Mouse (Mus musculus): ENCODE measurements around the gene Tmem60. TPM values are rescaled to one million over a fixed set of nuclear protein-coding genes. Genes with fewer than 3 reads are reported as not detected.

Tmem60 gene
- polyA plus RNA-seq, 1 experiment from 2014 or later, result 68.8 TPM

GRCm38 (mm10) chr5:20873146-20873545 lies 8.8 kb upstream of the Tmem60 start:
- WGBS, result 76% methylated on average over 1 of the region's 1 CpGs
- no peak overlapping the region for H3K9ac ChIP-seq

DNA sequence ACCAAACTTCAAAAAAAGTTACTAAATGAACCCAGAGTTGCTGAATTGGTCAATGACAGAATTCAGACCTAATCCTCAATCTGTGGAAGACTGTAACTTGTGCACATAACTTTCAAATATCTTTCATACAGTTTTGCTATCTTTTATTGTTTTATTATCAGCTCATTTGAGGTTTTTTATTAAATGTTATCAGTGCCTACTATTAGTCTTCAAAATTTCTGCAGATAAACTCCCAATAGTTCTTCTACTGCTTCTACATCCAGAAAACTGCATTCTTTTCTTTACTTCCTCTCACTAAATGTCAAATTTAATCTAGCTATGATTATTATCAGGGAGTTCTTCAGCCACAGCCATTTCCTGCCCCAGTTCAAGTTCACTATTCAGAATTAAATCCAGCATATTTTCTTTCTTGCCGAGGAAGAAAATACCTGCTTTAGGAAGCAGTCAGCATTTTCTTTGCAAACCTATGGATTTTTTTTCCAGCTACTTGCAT lies 5.0 kb upstream of the Tmem60 start:
- H3K27ac ChIP-seq, result no peak overlapping the region
- H3K9ac ChIP-seq, result no peak overlapping the region
- H3K4me3 ChIP-seq, result no peak overlapping the region
- 80% methylated on average over 1 of the region's 1 CpGs for WGBS
- peaks cover 13% of the 10 kb centered on the region for H3K4me1 ChIP-seq (replicated peaks)
- H3K9me3 ChIP-seq, result no peaks in the 10 kb centered on the region
- ATAC-seq (ENCODE audit: low FRiP score), result no peak
- H3K4me2 ChIP-seq, result no peak overlapping the region
- no peaks in the 10 kb centered on the region for H3K27me3 ChIP-seq
- H3K36me3 ChIP-seq, result no peaks in the 10 kb centered on the region

More at GRCm38 (mm10) chr5:20873146-20873545, 8.8 kb upstream of the Tmem60 start:
- no peaks in the 10 kb centered on the region for H3K9me3 ChIP-seq
- ATAC-seq (ENCODE audit: low FRiP score), result no peak
- no peak overlapping the region for H3K4me2 ChIP-seq
- H3K4me3 ChIP-seq, result no peak overlapping the region
- no peak overlapping the region for H3K27ac ChIP-seq
- H3K27me3 ChIP-seq, result no peaks in the 10 kb centered on the region
- H3K36me3 ChIP-seq, result no peaks in the 10 kb centered on the region
- no peaks in the 10 kb centered on the region for H3K4me1 ChIP-seq (replicated peaks)

GRCm38 (mm10) chr5:20880386-20880785 lies 1.6 kb upstream of the Tmem60 start:
- peaks cover 28% of the 10 kb centered on the region for H3K4me1 ChIP-seq (replicated peaks)
- H3K9me3 ChIP-seq, result no peaks in the 10 kb centered on the region
- H3K9ac ChIP-seq, result no peak overlapping the region
- H3K36me3 ChIP-seq, result peaks cover 3% of the 10 kb centered on the region; the same call in 1 of the 2 replicates
- peak overlapping the region; percentile 60 for H3K4me2 ChIP-seq
- H3K27me3 ChIP-seq, result no peaks in the 10 kb centered on the region
- H3K4me3 ChIP-seq, result peak overlapping the region; percentile 86
- WGBS, result 83% methylated on average over 2 of the region's 2 CpGs
- no peak for ATAC-seq (ENCODE audit: low FRiP score)
- no peak overlapping the region for H3K27ac ChIP-seq

DNA sequence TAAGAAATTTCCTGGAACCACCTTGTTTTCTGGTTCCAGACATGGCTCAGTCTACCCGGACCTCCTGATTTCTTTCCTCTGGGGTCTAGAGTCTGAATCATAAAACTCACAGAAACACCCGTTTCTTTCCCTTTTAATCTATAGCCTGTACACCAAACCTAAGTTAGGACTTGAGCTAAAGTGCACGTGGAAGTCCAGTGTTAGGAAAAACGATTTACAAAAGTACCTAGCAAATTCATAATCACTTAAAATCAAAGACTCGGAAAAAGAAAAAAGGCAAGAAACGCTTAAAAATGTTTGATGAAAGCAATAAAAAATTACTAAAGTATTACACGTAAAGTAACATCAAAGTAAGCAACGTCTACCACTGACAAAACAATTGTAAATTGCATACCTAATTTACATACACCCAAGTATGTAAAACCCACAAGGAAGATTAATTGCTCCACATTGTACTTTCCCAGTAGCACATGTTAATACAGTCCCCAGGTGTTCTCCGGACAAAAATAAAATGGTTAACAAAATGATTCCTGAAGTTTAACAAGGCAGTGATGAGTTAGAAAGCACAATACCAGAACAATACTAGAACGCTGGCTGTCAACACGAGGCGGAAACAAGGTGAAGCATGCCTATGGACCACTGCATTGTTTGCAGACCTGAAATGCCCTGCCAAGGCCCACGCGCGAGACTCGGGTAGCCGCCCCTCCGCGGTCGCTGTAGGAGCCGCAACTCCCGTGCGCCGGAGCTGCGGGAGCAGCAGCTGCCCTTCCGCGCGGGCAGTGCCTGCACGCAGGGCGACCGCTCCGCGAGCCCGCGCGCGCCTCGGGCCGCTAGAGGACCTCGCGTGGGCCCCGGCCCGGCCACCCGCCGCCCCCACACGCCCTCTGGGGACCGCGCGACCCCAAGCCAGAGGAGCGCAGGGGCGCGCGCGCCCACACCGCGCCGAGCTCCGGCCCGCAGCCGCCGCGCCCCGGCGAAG lies 905 bp upstream of the Tmem60 start:
- peak overlapping the region; percentile 91 for H3K9ac ChIP-seq
- H3K9me3 ChIP-seq, result no peaks in the 10 kb centered on the region
- no peak; the same call in 1 of the 2 replicates for ATAC-seq (ENCODE audit: low FRiP score)
- H3K36me3 ChIP-seq, result peaks cover 9% of the 10 kb centered on the region; the same call in 1 of the 2 replicates
- WGBS, result 2% methylated on average over 46 of the region's 64 CpGs
- H3K27me3 ChIP-seq, result no peaks in the 10 kb centered on the region
- H3K4me1 ChIP-seq (replicated peaks), result peaks cover 28% of the 10 kb centered on the region
- H3K27ac ChIP-seq, result peak overlapping the region; percentile 97
- peak overlapping the region; percentile 86 for H3K4me3 ChIP-seq
- peak overlapping the region; percentile 60 for H3K4me2 ChIP-seq

GRCm38 (mm10) chr5:20884036-20884620 lies 2.1 kb downstream of the Tmem60 start:
- Histone ChIP-seq H3K4me2 (peak overlapping the region; percentile 72), H3K27ac (no peak overlapping the region), H3K36me3 (peaks cover 12% of the 10 kb centered on the region), H3K27me3 (no peaks in the 10 kb centered on the region), H3K4me1 (replicated peaks) (peaks cover 28% of the 10 kb centered on the region), H3K9ac (no peak overlapping the region), H3K9me3 (no peaks in the 10 kb centered on the region), H3K4me3 (peak overlapping the region; percentile 86; the same call in 1 of the 2 replicates)
- no peak for ATAC-seq (ENCODE audit: low FRiP score)
- 80% methylated on average over 4 of the region's 4 CpGs for WGBS

DNA sequence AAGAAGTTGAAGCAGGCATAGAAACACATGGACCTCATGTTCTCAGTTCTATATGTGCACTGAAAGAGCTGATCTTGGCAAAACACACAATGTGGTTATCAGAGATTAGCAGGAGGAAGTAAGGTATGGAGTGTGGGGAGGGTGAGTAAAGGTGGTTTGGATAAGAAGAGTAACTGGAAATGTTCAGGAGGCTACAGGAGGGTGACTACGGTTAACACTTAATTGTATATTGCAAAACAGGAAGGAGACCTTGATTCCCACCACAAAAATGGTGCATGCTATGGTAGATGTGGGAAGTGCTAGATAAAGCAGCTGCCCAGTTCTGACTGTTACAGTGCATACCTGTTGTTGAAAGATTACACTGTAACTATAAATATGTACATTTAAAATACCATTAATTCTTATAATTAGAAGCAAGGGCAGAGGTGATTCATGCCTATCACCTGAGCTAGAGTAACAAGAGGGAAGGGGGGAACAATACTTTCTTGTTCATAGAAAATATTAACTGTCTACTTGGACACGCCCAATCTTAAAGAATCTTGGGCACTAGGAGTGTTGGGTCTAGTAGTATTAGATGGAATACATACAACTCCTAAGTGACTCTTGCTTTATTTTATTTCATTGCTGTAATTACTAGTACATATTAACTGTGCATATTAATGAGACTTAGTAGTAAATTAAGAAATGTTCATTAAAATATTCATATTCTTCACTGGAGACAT lies 15.6 kb downstream of the Tmem60 start:
- WGBS, result 96% methylated on average over 2 of the region's 2 CpGs
- ATAC-seq (ENCODE audit: low FRiP score), result no peak

DNA sequence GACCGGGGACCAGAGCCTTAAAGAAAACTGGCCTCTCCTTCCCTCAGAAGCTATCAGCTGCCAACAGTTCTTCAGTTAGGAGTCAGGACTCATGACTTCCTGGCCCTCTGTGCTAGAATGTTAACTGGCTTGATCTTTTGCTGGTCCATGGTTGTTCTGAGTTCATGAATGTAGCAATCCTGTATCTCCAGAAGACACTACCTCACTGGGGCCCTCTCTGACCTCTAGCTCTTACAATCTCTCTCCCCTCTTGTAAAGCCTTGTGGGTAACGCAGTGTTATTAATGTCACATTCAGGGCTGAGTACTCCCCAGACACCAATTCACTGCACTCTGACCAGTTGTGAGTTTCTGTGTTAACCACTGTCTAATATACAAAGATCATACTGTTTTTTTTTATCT lies 22.7 kb downstream of the Tmem60 start:
- Histone ChIP-seq H3K27me3 (no peaks in the 10 kb centered on the region), H3K36me3 (peaks cover 27% of the 10 kb centered on the region), H3K27ac (no peak overlapping the region), H3K9ac (no peak overlapping the region), H3K4me2 (no peak overlapping the region), H3K4me3 (no peak overlapping the region), H3K9me3 (no peaks in the 10 kb centered on the region), H3K4me1 (replicated peaks) (no peaks in the 10 kb centered on the region)
- WGBS, result 81% methylated on average over 2 of the region's 2 CpGs
- ATAC-seq (ENCODE audit: low FRiP score), result no peak

More for the DNA sequence above, 15.6 kb downstream of the Tmem60 start:
- Histone ChIP-seq H3K27me3 (no peaks in the 10 kb centered on the region), H3K9ac (no peak overlapping the region), H3K4me1 (replicated peaks) (no peaks in the 10 kb centered on the region), H3K4me3 (no peak overlapping the region), H3K4me2 (no peak overlapping the region), H3K36me3 (peaks cover 27% of the 10 kb centered on the region), H3K9me3 (no peaks in the 10 kb centered on the region), H3K27ac (no peak overlapping the region)

GRCm38 (mm10) chr5:20905437-20905836 lies 23.4 kb downstream of the Tmem60 start:
- H3K4me3 ChIP-seq, result no peak overlapping the region
- H3K4me2 ChIP-seq, result no peak overlapping the region
- no peaks in the 10 kb centered on the region for H3K9me3 ChIP-seq
- H3K4me1 ChIP-seq (replicated peaks), result no peaks in the 10 kb centered on the region
- H3K27me3 ChIP-seq, result no peaks in the 10 kb centered on the region
- 91% methylated on average over 2 of the region's 2 CpGs for WGBS
- no peak overlapping the region for H3K9ac ChIP-seq
- H3K36me3 ChIP-seq, result peaks cover 23% of the 10 kb centered on the region
- no peak for ATAC-seq (ENCODE audit: low FRiP score)
- no peak overlapping the region for H3K27ac ChIP-seq

GRCm38 (mm10) chr5:20906191-20906590 lies 24.2 kb downstream of the Tmem60 start:
- no peak overlapping the region for H3K4me2 ChIP-seq
- no peak overlapping the region for H3K4me3 ChIP-seq
- H3K36me3 ChIP-seq, result peaks cover 22% of the 10 kb centered on the region
- H3K9me3 ChIP-seq, result no peaks in the 10 kb centered on the region
- no peak overlapping the region for H3K27ac ChIP-seq
- no peaks in the 10 kb centered on the region for H3K27me3 ChIP-seq
- WGBS, result 95% methylated on average over 7 of the region's 7 CpGs
- no peaks in the 10 kb centered on the region for H3K4me1 ChIP-seq (replicated peaks)
- no peak overlapping the region for H3K9ac ChIP-seq
- no peak for ATAC-seq (ENCODE audit: low FRiP score)

GRCm38 (mm10) chr5:20911741-20912140 lies 29.8 kb downstream of the Tmem60 start:
- Histone ChIP-seq H3K4me1 (replicated peaks) (no peaks in the 10 kb centered on the region), H3K36me3 (peaks cover 8% of the 10 kb centered on the region), H3K27ac (no peak overlapping the region), H3K9me3 (no peaks in the 10 kb centered on the region), H3K9ac (no peak overlapping the region), H3K4me3 (no peak overlapping the region), H3K4me2 (no peak overlapping the region), H3K27me3 (no peaks in the 10 kb centered on the region)
- WGBS, result 92% methylated on average over 2 of the region's 2 CpGs
- no peak for ATAC-seq (ENCODE audit: low FRiP score)

DNA sequence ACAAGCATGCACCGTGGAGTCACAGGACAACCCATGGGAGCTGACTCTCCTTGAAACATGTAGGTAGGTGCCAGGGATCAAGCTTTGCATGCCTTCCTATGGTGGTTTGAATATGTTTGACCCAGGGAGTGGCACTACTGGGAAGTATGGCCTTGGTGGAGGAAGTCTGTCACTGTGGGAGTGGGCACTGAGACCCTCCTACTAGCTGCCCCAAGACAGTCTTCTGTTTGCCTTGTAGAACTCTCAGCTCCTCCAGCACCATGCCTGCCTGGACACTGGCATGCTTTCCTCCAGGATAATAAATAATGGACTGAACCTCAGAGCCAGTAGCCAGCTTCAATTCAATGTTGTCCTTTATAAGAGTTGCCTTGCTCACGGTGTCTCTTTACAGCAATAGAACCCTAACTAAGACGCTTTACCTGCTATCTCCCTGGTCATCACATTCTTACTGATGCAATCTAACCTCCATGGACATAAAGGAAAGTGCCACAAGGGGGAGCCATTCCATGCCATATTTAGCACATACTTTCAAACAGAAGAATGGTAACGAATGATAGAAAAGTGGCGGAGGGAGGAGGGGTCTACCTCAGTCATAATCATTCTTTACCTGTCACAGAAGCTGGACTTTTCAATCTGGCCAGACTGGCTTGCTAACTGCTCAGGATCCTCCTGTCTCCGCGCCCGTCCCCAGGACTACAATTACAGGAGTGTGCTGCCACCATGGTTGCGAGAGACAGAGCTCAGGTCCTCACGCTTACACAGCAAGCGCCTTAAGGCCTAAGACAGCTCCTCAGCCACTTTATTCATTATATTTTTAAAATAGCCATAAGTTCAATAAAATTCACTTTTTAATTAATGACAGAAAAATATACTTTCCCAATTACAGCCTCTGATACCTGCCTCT lies 31.6 kb downstream of the Tmem60 start:
- ATAC-seq (ENCODE audit: low FRiP score), result peak; percentile 63
- Histone ChIP-seq H3K9ac (no peak overlapping the region), H3K9me3 (no peaks in the 10 kb centered on the region), H3K36me3 (no peaks in the 10 kb centered on the region), H3K27me3 (no peaks in the 10 kb centered on the region), H3K4me3 (no peak overlapping the region), H3K4me2 (no peak overlapping the region), H3K4me1 (replicated peaks) (no peaks in the 10 kb centered on the region), H3K27ac (no peak overlapping the region)
- 76% methylated on average over 11 of the region's 11 CpGs for WGBS
